10 mouse cellular contexts compared by ENCODE assay signal in the genomic region with DNA sequence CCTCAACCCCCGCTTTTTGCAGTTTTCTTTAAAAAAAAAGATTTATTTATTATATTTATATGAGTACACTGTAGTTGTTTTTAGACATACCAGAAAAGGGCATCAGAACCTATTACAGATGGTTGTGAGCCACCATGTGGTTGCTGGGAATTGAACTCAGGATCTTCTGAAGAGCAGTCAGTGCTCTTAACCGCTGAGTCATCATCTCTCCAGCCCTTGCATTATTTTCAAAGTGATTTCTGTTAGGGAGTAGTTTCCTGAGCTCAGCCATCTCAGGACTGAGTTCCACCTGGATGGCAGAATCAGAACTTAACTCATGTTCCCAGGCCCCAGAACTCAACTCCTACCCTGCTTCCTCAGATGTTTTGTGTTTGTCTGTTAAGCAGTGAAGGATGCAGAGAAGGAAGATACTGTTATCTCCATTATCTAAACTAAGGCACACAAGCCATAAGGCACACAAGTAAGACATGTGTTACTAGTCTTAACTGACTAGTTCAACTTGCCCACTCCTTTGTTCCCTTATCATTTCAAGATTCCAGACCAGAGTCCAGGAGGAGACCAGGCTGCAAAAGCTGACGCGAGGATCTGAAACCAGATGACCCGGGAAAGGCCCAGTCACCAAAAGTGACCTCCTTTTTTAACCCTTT. TPM values are rescaled to one million over a fixed set of nuclear protein-coding genes. Genes with fewer than 3 reads are reported as not detected.
DNase-seq lines count a peak whose midpoint lies in the region; ATAC-seq and TF ChIP-seq lines count a peak whose summit lies in the region.
"Had no signal": no experiment of that assay in that cellular context is flagged by ENCODE, and none has a peak within 500 bp of the region (broad histone marks: within the 10 kb centered on the region; RNA-seq: fewer than 3 reads in every experiment).

No protein-coding gene starts in this region.

- peak overlapping the region; percentile 58; the same call in 1 of the 2 replicates for H3K4me3 ChIP-seq in layer of hippocampus, adult 2 months
- peak overlapping the region; percentile 72; the same call in 1 of the 2 replicates for H3K4me3 ChIP-seq in forebrain, embryonic 12.5 days (replicated peaks)
- no peak overlapping the region for H3K4me3 ChIP-seq in intestine, postnatal 0 days (ENCODE audit: low read depth, low read length)
- no peak overlapping the region; the same call in 1 of the 2 replicates for H3K4me3 ChIP-seq in midbrain, embryonic 16.5 days (ENCODE audit: low read depth, low read length)

- H3K27ac ChIP-seq in layer of hippocampus, adult 2 months, result peak overlapping the region; percentile 84; the same call in 1 of the 2 replicates
- H3K27ac ChIP-seq in forebrain, embryonic 12.5 days, result no peak overlapping the region
- no peak overlapping the region for H3K27ac ChIP-seq in intestine, postnatal 0 days (ENCODE audit: low read depth, low read length)
- H3K27ac ChIP-seq in midbrain, embryonic 16.5 days (ENCODE audit: low read length), result no peak overlapping the region

- peak overlapping the region; percentile 81 for H3K4me2 ChIP-seq in forebrain, embryonic 12.5 days
- peak overlapping the region; percentile 80 for H3K4me2 ChIP-seq in intestine, postnatal 0 days (replicated peaks; ENCODE audit: low read depth)
- H3K4me2 ChIP-seq in midbrain, embryonic 16.5 days (ENCODE audit: low read length), result peak overlapping the region; percentile 89; the same call in 1 of the 2 replicates

- no peaks in the 10 kb centered on the region for H3K9me3 ChIP-seq in forebrain, embryonic 12.5 days
- H3K9me3 ChIP-seq in intestine, postnatal 0 days (ENCODE audit: control insufficient read depth), result no peaks in the 10 kb centered on the region
- H3K9me3 ChIP-seq in midbrain, embryonic 16.5 days (replicated peaks; ENCODE audit: control insufficient read depth, low read length, poor library complexity, severe bottlenecking), result no peaks in the 10 kb centered on the region

- 0 out of 2 replicates have a peak, but pooled peaks cover 4% of the 10 kb centered on the region for H3K27me3 ChIP-seq in forebrain, embryonic 12.5 days
- no peaks in the 10 kb centered on the region for H3K27me3 ChIP-seq in intestine, postnatal 0 days (replicated peaks; ENCODE audit: control insufficient read depth, insufficient read depth, low read length)
- H3K27me3 ChIP-seq in midbrain, embryonic 16.5 days (ENCODE audit: control insufficient read depth, insufficient read depth, low read depth, low read length), result no peaks in the 10 kb centered on the region

- WGBS in forebrain, embryonic 12.5 days, result 75% methylated on average over 5 of the region's 5 CpGs
- WGBS in intestine, postnatal 0 days, result 56% methylated on average over 5 of the region's 5 CpGs
- WGBS in midbrain, embryonic 16.5 days, result 76% methylated on average over 5 of the region's 5 CpGs

- DNase-seq in layer of hippocampus, adult 2 months (ENCODE audit: low spot score in 2 of 2), result no peak
- DNase-seq in layer of hippocampus, postnatal 36 days, result no peak
- DNase-seq in cerebellum, adult 8-10 months, result no peak
- DNase-seq in MN1 (ENCODE audit: low spot score), result no peak
- no peak for DNase-seq in layer of hippocampus, adult 8-10 months (ENCODE audit: low spot score in 2 of 2)

- TF ChIP-seq CTCF in layer of hippocampus, adult 2 months (conservative IDR thresholded peaks at IDR 0.05), result no peak
- no peak for TF ChIP-seq CTCF in intestine, postnatal 0 days (IDR thresholded peaks at IDR 0.05; ENCODE audit: low read depth)

- peaks cover 26% of the 10 kb centered on the region for H3K4me1 ChIP-seq in forebrain, embryonic 12.5 days
- H3K4me1 ChIP-seq in intestine, postnatal 0 days (replicated peaks; ENCODE audit: control insufficient read depth, insufficient read depth, low read length), result no peaks in the 10 kb centered on the region
- peaks cover 15% of the 10 kb centered on the region for H3K4me1 ChIP-seq in midbrain, embryonic 16.5 days (ENCODE audit: control insufficient read depth, insufficient read depth, low read length)

- H3K36me3 ChIP-seq in forebrain, embryonic 12.5 days (replicated peaks), result peaks cover 14% of the 10 kb centered on the region
- no peaks in the 10 kb centered on the region for H3K36me3 ChIP-seq in intestine, postnatal 0 days (ENCODE audit: control insufficient read depth, insufficient read depth)
- no peaks in the 10 kb centered on the region for H3K36me3 ChIP-seq in midbrain, embryonic 16.5 days (ENCODE audit: control insufficient read depth, insufficient read depth, low read length)

- ATAC-seq in forebrain, embryonic 12.5 days (ENCODE audit: low FRiP score), result no peak
- ATAC-seq in intestine, postnatal 0 days, result no peak
- ATAC-seq in midbrain, embryonic 16.5 days, result no peak

- H3K9ac ChIP-seq in forebrain, embryonic 12.5 days, result peak overlapping the region; percentile 77; the same call in 1 of the 2 replicates
- H3K9ac ChIP-seq in intestine, postnatal 0 days (ENCODE audit: low read depth, low read length), result no peak overlapping the region
- H3K9ac ChIP-seq in midbrain, embryonic 16.5 days (ENCODE audit: low read depth, low read length), result no peak overlapping the region

RNA-seq across cellular contexts. Expression of a gene that starts 12.4 kb away (rescaled TPM):
- total RNA-seq in layer of hippocampus, adult 2 months (2021), result 10 to 100 TPM; 73.8 to 74.7 TPM
- 10 to 100 TPM; 75.1 to 83.3 TPM for total RNA-seq in layer of hippocampus, postnatal 36 days (2021)
- 16.2 and 17.6 TPM in 2 replicates for polyA plus RNA-seq in forebrain, embryonic 12.5 days (2016; fragmentation: Nextera tagmentation; extraction: Ambion mirVana)
- 0.97 and 1.2 TPM in 2 replicates for polyA plus RNA-seq in intestine, postnatal 0 days (2015; fragmentation: Nextera tagmentation; extraction: Ambion mirVana)
- polyA plus RNA-seq in midbrain, embryonic 16.5 days (2015; fragmentation: Nextera tagmentation; extraction: Ambion mirVana), result 55.0 and 61.1 TPM in 2 replicates
- total RNA-seq in layer of hippocampus, adult 8-10 months (2022), result 10 to 100 TPM; 57.3 to 67.6 (median 62.6) TPM

RNA-seq across cellular contexts. Expression of a gene that starts 17.6 kb away (rescaled TPM):
- 10 to 100 TPM; 50.2 to 54.9 TPM for total RNA-seq in layer of hippocampus, adult 2 months (2021)
- total RNA-seq in layer of hippocampus, postnatal 36 days (2021), result 10 to 100 TPM; 54.3 to 59.5 TPM
- 310 and 320 TPM in 2 replicates for polyA plus RNA-seq in forebrain, embryonic 12.5 days (2016; fragmentation: Nextera tagmentation; extraction: Ambion mirVana)
- 134 and 135 TPM in 2 replicates for polyA plus RNA-seq in intestine, postnatal 0 days (2015; fragmentation: Nextera tagmentation; extraction: Ambion mirVana)
- polyA plus RNA-seq in midbrain, embryonic 16.5 days (2015; fragmentation: Nextera tagmentation; extraction: Ambion mirVana), result 155 and 182 TPM in 2 replicates
- total RNA-seq in layer of hippocampus, adult 8-10 months (2022), result 10 to 100 TPM; 49.5 to 55.7 (median 51.9) TPM

RNA-seq across cellular contexts. Expression of a gene that starts 21.6 kb away (rescaled TPM):
- not detected for total RNA-seq in layer of hippocampus, adult 2 months (2021)
- total RNA-seq in layer of hippocampus, postnatal 36 days (2021), result not detected
- polyA plus RNA-seq in forebrain, embryonic 12.5 days (2016; fragmentation: Nextera tagmentation; extraction: Ambion mirVana), result not detected in 2 replicates
- polyA plus RNA-seq in intestine, postnatal 0 days (2015; fragmentation: Nextera tagmentation; extraction: Ambion mirVana), result not detected in 2 replicates
- polyA plus RNA-seq in midbrain, embryonic 16.5 days (2015; fragmentation: Nextera tagmentation; extraction: Ambion mirVana), result not detected in 2 replicates
- not detected for total RNA-seq in layer of hippocampus, adult 8-10 months (2022)
- total RNA-seq: layer of hippocampus, postnatal 10 days had no signal
- polyA plus RNA-seq: frontal cortex, adult 2 months had no signal

RNA-seq across cellular contexts. Expression of a gene that starts 28.6 kb away (rescaled TPM):
- total RNA-seq in layer of hippocampus, adult 2 months (2021), result 1 to 10 TPM in 1 of 2 experiments, under 1 TPM in 1; 0.54 to 1.0 TPM
- total RNA-seq in layer of hippocampus, postnatal 36 days (2021), result 1 to 10 TPM in 1 of 2 experiments, under 1 TPM in 1; 0.75 to 1.1 TPM
- 0.33 and 0.56 TPM in 2 replicates for polyA plus RNA-seq in forebrain, embryonic 12.5 days (2016; fragmentation: Nextera tagmentation; extraction: Ambion mirVana)
- 0.17 TPM in 2 replicates for polyA plus RNA-seq in intestine, postnatal 0 days (2015; fragmentation: Nextera tagmentation; extraction: Ambion mirVana)
- 0.51 and 0.64 TPM in 2 replicates for polyA plus RNA-seq in midbrain, embryonic 16.5 days (2015; fragmentation: Nextera tagmentation; extraction: Ambion mirVana)
- 1 to 10 TPM in 3 of 4 experiments, under 1 TPM in 1; 0.43 to 1.5 (median 1.2) TPM for total RNA-seq in layer of hippocampus, adult 8-10 months (2022)

RNA-seq across cellular contexts. Expression of a gene that starts 33.1 kb away (rescaled TPM):
- 100 to 1,000 TPM; 283 to 289 TPM for total RNA-seq in layer of hippocampus, adult 2 months (2021)
- total RNA-seq in layer of hippocampus, postnatal 36 days (2021), result 100 to 1,000 TPM; 278 to 291 TPM
- 91.8 and 92.7 TPM in 2 replicates for polyA plus RNA-seq in forebrain, embryonic 12.5 days (2016; fragmentation: Nextera tagmentation; extraction: Ambion mirVana)
- 63.1 and 64.6 TPM in 2 replicates for polyA plus RNA-seq in intestine, postnatal 0 days (2015; fragmentation: Nextera tagmentation; extraction: Ambion mirVana)
- polyA plus RNA-seq in midbrain, embryonic 16.5 days (2015; fragmentation: Nextera tagmentation; extraction: Ambion mirVana), result 162 and 191 TPM in 2 replicates
- total RNA-seq in layer of hippocampus, adult 8-10 months (2022), result 100 to 1,000 TPM; 236 to 283 (median 255) TPM

Comparison
In these comparisons a context has a peak if more than half of its experiments do, and no peak if none do; other contexts are left out.
1. H3K4me3 ChIP-seq: peak in layer of hippocampus, adult 2 months (single experiment) and forebrain, embryonic 12.5 days (single experiment); none in intestine, postnatal 0 days (single experiment) and midbrain, embryonic 16.5 days (single experiment).
2. Peak in every context shown above with its lines, with median percentiles within 50 percentile points of each other: H3K4me2 ChIP-seq.